Mouse (Mus musculus) bone marrow, adult 2 months (tissue): ENCODE measurements around the gene Cfap74.

Experiments used
- CTCF ChIP-seq: fragments of 200-500 bp; IDR thresholded peaks from 2 replicates; pipeline ENCODE4 v1.5.1; 2011; ENCODE audit warnings: low read length, control low read depth; ENCODE audit not compliant: control insufficient read depth, insufficient read depth
- POLR2A ChIP-seq: fragments of 200-500 bp; IDR thresholded peaks from 2 replicates; pipeline ENCODE4 v1.6.1; 2011; ENCODE audit warnings: low read depth, mild to moderate bottlenecking, control low read depth, low read length, borderline replicate concordance; ENCODE audit not compliant: control insufficient read depth

- TF ChIP-seq CTCF: no peak
- TF ChIP-seq POLR2A: no peak
Observed at GRCm38 (mm10) chr4:155505067-155505466, 96.1 kb downstream of the Cfap74 start.
